Mouse (Mus musculus) liver, embryonic 14.5 days (tissue): ENCODE data around the gene Gm49387. TPM values are rescaled to one million over a fixed set of nuclear protein-coding genes. Genes with fewer than 3 reads are reported as not detected.

Experiments used
- ATAC-seq: fragments of 200-750 bp; cut with Nextera tagmentation; 2 replicates; pipeline ENCODE4 v1.8.0; 2017; ENCODE audit warnings: moderate number of reproducible peaks, mild to moderate bottlenecking, moderate library complexity; ENCODE audit not compliant: insufficient read depth
- DNase-seq, 3 experiments: peaks; one replicate each; pipeline ENCODE4 v3.0.0-alpha.2; 2012 to 2013; ENCODE audit warnings: low read depth in 3 of 3, low spot score in 3 of 3
- H3K27ac ChIP-seq: fragments of 300-500 bp; sonication (generic); 2 replicates; pipeline ENCODE4 v1.5.1; 2014; ENCODE audit warnings: moderate library complexity, mild to moderate bottlenecking, control low read depth, inconsistent platforms
- H3K27me3 ChIP-seq: fragments of 300-500 bp; sonication (generic); 2 replicates; pipeline ENCODE4 v1.6.1; 2014; ENCODE audit warnings: mild to moderate bottlenecking, low read length, moderate library complexity; ENCODE audit not compliant: control insufficient read depth, insufficient read depth
- H3K36me3 ChIP-seq: fragments of 300-500 bp; sonication (generic); replicated peaks from 2 replicates; pipeline ENCODE4 v1.6.1; 2014; ENCODE audit warnings: low read depth; ENCODE audit not compliant: control insufficient read depth, insufficient read depth
- H3K4me1 ChIP-seq, 2 experiments: fragments of 200-500 bp in 1 of 2; fragments of 300-500 bp in 1 of 2; sonication (generic) in 1 of 2; replicated peaks; 2 replicates each; pipeline ENCODE4 v1.6.1; 2012 to 2014; ENCODE audit warnings: antibody characterized with exemption in 1 of 2, inconsistent platforms in 1 of 2, low read length in 1 of 2; ENCODE audit not compliant: control insufficient read depth in 2 of 2, insufficient read depth in 2 of 2
- H3K4me2 ChIP-seq: fragments of 300-500 bp; sonication (generic); 2 replicates; pipeline ENCODE4 v1.6.1; 2014; ENCODE audit warnings: low read depth, mild to moderate bottlenecking, control low read depth, moderate library complexity
- H3K4me3 ChIP-seq, 2 experiments: fragments of 200-500 bp in 1 of 2; fragments of 300-500 bp in 1 of 2; sonication (generic) in 1 of 2; 2 replicates each; pipeline ENCODE4 v1.5.1; 2012 to 2014; ENCODE audit warnings: low read depth in 2 of 2, low read length in 2 of 2, mild to moderate bottlenecking in 2 of 2, control low read depth in 1 of 2, inconsistent platforms in 1 of 2, moderate library complexity in 1 of 2; ENCODE audit not compliant: insufficient read depth in 1 of 2
- H3K9ac ChIP-seq: fragments of 300-500 bp; sonication (generic); replicated peaks from 2 replicates; pipeline ENCODE4 v1.6.1; 2014; ENCODE audit warnings: mild to moderate bottlenecking, control low read depth, moderate library complexity
- H3K9me3 ChIP-seq: fragments of 300-500 bp; sonication (generic); 2 replicates; pipeline ENCODE4 v1.6.1; 2016; ENCODE audit warnings: low read length, mixed read lengths; ENCODE audit not compliant: control insufficient read depth
- CTCF ChIP-seq: IDR thresholded peaks from 2 replicates; pipeline ENCODE4 v1.5.1; 2016; ENCODE audit warnings: antibody characterized with exemption, low read depth, control low read depth
- EP300 ChIP-seq: IDR thresholded peaks from 2 replicates; pipeline ENCODE4 v1.6.1; 2016; ENCODE audit warnings: antibody characterized with exemption, low read depth
- WGBS: fragments of 180-500 bp; shearing (Covaris S2); extraction: QIAGEN DNeasy Blood & Tissue Kit; methylation state at CpG from one replicate; pipeline ENCODE4 v1.1.7; 2014; ENCODE audit not compliant: insufficient replicate concordance; 5-methylcytosine and 5-hydroxymethylcytosine counted together
- polyA plus RNA-seq, 2 experiments: library from polyadenylated mRNA; depleted of rRNA in 1 of 2; stranded (reverse) in 1 of 2; unstranded in 1 of 2; fragments of >200 nt; fragmentation: Nextera tagmentation in 1 of 2; extraction: Ambion mirVana in 1 of 2; gene quantifications; 2 replicates each; pipeline versions ENCODE4 v1.2.1 to v1.2.3; 2012 to 2014

Gene Gm49387
- polyA plus RNA-seq, 2 experiments: 0.65 TPM; not detected in 1

DNA sequence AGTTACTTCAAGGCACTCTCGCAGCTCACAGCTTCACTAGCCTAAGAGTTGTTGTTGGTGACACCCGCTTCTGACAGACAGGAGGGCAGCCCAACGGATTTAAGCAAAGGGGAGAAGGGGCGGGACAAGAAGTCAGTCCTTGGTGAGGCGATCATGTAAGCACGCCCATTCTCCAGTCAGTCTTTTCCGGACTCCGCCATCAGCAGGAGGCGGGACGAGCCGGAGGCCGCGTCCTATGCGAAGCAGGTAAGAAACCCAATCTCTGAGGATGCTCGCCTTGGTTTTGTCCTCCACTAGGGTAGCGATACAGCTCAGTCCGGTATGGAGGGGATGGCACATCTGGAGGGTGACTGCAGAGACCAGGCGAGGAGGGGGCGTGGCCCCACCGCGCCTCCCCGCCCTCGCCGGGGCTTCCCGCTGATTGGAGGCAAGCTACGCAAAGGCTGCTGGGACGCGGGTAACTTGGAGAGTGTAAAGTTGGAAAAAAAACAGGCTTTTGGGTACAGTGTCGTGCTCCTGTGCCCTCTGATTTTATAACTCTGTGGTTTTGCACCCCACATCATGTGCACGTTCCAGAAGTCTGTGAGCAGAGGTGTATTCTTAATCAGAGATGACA lies 320 bp upstream of the Gm49387 start, which contains the start of the genes Btd and Hacl1:
Gene Btd, plus strand, starts transcription at position 139 of the 616 bp plus-strand sequence.
Gene Hacl1, minus strand, starts transcription at position 397 of the 616 bp plus-strand sequence.
- Histone ChIP-seq H3K27me3 (no peaks in the 10 kb centered on the region), H3K36me3 (no peaks in the 10 kb centered on the region), H3K4me2 (peak within 1 kb of the TSS; percentile 92), H3K9me3 (no peaks in the 10 kb centered on the region), H3K27ac (peak within 1 kb of the TSS; percentile 78), H3K9ac (peak within 1 kb of the TSS; percentile 97), H3K4me1 (peaks cover 5 to 12% of the 10 kb centered on the region in 2 experiments), H3K4me3 (peak within 1 kb of the TSS; percentile 81 to 82)
- DNase-seq (peak; percentile 92 to 94 (median 93)), ATAC-seq (peak; percentile 98)
- TF ChIP-seq CTCF (0 out of 2 replicates have a peak, but pooled peaks have one; percentile 9), EP300 (no peak)
- under 1% methylated on average over 30 of the region's 30 CpGs for WGBS

DNA sequence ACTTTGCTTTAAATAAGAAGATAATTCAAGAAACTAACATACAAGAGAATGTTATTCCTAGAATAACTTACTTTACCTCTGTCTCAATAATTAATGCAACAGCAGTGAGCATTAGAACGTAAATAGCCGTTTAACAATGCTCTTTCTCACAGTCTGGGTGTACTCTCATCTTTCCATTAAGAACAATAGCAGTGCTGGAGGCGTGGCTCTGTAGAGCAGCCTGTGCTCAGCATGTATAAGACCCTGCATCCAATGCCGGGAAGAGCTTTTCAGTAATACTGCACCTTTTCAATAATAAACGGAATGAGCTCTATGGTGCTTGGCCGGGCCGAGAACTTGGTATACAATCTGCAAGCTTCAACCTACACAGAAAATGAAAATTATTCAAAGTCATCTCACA lies 10.0 kb downstream of the Gm49387 start:
- Histone ChIP-seq H3K4me1 (no peaks in the 10 kb centered on the region), H3K27ac (no peak overlapping the region), H3K36me3 (no peaks in the 10 kb centered on the region), H3K9me3 (no peaks in the 10 kb centered on the region), H3K9ac (no peak overlapping the region), H3K4me2 (no peak overlapping the region), H3K4me3 (no peak overlapping the region), H3K27me3 (no peaks in the 10 kb centered on the region)
- ATAC-seq: no peak
- WGBS: 71% methylated on average over 7 of the region's 7 CpGs
- no peak for TF ChIP-seq CTCF
- TF ChIP-seq EP300: no peak
- DNase-seq: no peak

DNA sequence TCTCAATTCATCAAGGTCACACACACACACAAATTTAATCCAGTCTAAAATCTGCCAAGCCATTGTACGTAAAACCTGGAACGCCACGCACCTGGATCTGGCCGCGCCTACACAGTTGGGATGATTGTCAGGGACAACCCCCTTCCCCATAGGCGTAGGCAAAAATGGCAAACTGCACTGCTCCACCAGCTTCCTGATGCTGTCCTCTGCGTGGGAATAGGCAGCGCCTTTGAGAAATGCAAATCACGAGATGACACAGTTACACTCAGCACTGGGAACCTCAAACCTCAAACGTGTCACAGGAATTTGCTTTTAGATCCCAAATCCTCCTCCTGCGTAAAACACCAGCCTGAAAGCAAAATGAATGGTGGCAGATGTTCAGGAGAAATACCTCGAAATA lies 17.9 kb downstream of the Gm49387 start:
- Histone ChIP-seq H3K36me3 (no peaks in the 10 kb centered on the region), H3K4me1 (peaks cover 0 to 1% of the 10 kb centered on the region in 2 experiments; a peak in 1 of 4 replicates), H3K4me3 (no peak overlapping the region), H3K27ac (no peak overlapping the region), H3K4me2 (no peak overlapping the region), H3K27me3 (no peaks in the 10 kb centered on the region), H3K9me3 (no peaks in the 10 kb centered on the region), H3K9ac (no peak overlapping the region)
- WGBS: 73% methylated on average over 12 of the region's 12 CpGs
- ATAC-seq: no peak
- TF ChIP-seq CTCF (no peak), EP300 (no peak)
- DNase-seq: no peak

DNA sequence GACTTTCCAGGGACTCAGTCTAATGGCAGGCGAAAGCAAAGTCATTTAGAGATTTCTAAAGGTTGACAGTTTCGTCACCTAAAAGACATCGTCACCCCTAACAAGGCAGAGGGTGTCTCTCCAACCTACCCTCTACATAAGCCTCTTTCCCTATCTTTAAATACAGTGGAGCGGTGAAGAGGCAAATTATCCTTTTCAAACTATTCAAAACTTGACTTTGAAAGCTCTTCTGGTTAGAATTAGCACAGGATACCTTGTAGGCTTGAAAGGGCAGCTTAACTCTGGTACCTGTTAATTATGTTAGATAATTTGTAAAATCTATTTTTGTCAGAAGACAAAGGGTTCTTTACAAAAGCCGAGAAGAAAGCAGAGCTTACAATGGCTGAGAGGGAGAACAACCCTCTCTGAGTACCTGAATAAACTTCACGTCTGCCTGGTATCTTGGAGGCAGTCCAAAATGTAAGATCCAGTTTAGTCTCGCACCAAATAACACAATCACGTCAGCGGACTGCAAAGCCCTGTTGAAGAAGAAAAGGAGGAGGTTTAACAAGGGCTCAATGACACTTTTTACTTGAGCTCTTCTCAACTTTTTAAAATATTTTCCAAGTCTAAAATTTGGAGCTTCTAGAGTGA lies 20.0 kb downstream of the Gm49387 start:
- Histone ChIP-seq H3K4me1 (peaks cover 0 to 1% of the 10 kb centered on the region in 2 experiments; a peak in 1 of 4 replicates), H3K9ac (no peak overlapping the region), H3K27me3 (no peaks in the 10 kb centered on the region), H3K9me3 (no peaks in the 10 kb centered on the region), H3K36me3 (no peaks in the 10 kb centered on the region), H3K4me3 (no peak overlapping the region), H3K4me2 (no peak overlapping the region), H3K27ac (no peak overlapping the region)
- DNase-seq (no peak), ATAC-seq (no peak)
- WGBS: 77% methylated on average over 9 of the region's 9 CpGs
- TF ChIP-seq CTCF (no peak), EP300 (no peak)

DNA sequence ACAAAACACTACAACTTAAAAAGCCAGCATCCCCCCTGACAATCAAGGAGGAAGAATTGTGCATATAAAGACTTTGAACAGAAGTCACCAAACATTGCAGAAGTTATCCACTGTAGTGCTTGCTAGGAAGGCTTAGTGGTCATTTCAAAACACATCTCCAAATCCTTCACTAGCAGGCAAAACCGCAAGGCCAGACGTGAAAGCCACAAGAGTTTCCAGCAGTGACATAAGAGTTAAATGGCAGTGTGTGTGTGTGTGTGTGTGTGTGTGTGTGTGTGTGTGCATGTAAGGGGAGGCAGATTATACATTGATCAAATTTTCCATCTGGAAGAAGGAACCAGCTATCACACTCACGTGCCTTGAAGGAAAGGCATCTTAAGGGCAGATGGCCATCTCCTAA lies 22.7 kb downstream of the Gm49387 start:
- Histone ChIP-seq H3K4me2 (no peak overlapping the region), H3K9ac (no peak overlapping the region), H3K4me1 (peaks cover 0 to 1% of the 10 kb centered on the region in 2 experiments; a peak in 1 of 4 replicates), H3K27me3 (no peaks in the 10 kb centered on the region), H3K36me3 (no peaks in the 10 kb centered on the region), H3K4me3 (no peak overlapping the region), H3K9me3 (no peaks in the 10 kb centered on the region), H3K27ac (no peak overlapping the region)
- DNase-seq: no peak
- 52% methylated on average over 3 of the region's 3 CpGs for WGBS
- ATAC-seq: no peak
- TF ChIP-seq CTCF (no peak), EP300 (no peak)
